Mouse (Mus musculus) urinary bladder, postnatal 25 days (tissue): ENCODE measurements around the gene Elovl5.

Experiments
- DNase-seq: peaks from one replicate; pipeline ENCODE4 v3.0.0; 2022; ENCODE audit warnings: low spot score

Gene Elovl5

DNA sequence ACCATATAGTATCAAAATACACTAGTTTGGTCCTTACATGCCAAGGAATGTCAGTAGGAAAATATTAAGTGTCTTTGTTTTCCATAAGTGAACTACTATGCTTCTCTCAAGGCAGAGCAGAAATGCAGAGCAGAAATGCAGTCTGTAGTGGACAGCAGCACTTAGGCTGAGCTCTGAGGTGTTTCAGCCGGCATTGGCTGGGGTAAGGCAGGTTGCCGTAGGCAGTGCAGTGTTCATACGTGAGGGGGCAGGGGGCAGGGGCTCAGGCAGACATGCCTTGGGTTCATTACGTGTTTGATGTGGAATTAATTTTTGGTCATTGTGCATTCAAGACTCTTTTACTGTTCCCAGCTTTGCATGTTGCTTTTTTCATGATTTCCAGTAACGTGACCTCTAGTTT, 12.1 kb downstream of the Elovl5 start:
- no peak for DNase-seq

DNA sequence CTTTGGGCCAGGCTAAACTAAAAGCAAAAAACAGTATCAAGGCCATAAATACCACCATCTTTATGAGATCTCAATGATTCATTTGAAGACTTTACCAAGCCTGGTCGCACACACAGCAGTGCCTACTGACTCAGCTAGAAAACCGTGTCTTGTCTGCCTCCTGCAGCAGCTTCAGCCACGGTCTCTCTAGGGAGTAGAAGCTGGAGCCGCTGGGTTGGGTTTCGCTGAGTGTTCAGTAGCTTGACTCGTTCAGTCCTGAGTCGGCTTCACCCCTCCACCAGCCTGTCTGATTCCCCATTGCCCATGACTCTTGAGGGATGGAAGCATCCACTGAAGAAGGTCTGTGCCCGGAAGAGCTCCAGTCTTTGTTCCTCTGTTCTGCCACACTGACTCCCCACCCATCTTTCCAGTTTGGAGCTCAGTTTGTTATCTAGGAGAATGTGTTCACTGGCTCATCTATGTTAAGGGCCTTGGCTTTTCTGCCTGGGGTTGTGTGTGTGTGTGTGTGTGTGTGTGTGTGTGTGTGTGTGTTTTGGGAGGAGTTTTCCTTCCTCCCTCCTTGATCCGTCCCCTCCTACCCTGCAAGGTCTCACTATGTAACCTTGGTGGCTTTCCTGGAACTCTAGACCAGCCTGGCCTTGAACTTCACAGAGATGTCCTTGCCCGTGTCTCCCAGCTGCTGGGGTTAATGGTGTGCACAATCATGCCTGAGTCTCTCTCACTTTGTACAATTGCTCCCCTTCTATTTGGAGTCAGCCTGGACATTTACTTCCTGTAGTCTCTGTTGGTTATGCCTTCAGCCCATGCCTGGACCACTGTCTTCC, 13.1 kb downstream of the Elovl5 start:
- DNase-seq: no peak

DNA sequence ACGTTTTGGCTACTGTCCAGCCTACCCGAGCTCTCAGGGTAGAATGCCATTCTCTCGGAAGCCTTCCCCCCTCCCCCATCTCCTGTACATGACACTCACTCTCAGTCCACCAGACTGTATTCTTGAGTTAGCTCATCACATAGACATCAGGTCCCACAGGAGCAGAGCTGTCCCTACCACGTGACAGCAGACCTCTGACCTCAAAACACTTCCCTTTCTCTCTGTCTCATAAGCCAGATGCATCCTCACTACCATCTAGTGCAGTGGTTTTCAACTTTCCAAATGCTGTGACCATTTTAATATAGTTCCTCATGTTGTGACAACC, 13.7 kb downstream of the Elovl5 start:
- DNase-seq: no peak

DNA sequence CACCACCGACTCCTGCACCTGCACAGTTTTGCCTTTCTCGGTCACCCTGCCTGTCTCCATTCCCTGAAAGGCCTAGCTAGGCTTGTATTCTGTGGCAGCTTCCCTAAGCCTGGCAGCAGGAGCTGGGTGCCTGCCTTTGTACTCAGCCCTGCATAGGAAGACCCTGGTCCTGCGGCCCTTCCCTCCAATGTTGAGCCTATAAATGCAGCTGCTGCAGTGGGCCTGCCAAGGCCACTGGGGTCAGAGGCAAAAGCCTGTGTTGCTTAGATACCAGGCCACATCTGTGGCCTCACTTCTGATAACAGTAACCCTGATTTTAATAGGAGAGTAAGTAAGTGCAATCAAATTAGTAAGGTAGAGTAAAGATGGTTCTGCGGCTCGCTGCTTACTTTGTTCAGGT, 14.6 kb downstream of the Elovl5 start:
- DNase-seq: no peak

DNA sequence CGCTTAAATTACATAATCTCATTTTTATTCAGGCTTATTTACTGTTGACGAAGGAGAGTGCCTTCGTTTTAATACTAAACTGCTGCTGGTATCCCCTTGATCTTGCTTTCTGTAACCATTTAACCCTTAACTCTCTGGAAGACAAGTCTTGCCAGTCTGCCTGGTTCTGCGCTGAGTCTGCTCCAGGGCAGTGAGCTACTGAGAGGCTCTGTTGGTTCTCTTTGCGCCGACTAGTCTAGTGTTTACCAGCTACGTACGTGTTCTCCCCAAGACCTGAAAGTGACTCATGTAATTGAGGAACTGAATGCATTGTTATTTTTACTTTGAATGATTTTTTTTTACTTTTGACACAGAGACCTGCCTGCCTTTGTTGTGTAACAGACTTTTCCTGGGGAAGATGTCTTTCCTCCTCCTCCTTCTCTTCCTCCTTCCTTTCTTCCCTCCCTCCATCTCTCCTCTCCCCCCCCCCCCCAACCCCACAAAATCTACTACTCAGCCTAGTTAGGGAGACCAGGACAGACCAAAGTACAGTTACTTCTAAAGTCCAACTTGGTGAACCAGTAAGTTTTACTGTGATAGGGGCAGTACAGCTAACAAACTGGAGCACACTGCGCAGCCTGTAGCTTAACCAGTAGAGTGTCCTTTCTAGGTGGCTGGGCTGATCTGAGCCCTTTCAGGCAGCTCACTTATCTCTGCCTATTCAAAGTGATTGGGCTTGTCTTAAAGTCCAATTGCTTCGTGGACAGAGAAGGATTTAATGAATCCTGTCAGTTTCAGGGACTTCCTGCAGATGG, 18.9 kb downstream of the Elovl5 start:
- DNase-seq: no peak

DNA sequence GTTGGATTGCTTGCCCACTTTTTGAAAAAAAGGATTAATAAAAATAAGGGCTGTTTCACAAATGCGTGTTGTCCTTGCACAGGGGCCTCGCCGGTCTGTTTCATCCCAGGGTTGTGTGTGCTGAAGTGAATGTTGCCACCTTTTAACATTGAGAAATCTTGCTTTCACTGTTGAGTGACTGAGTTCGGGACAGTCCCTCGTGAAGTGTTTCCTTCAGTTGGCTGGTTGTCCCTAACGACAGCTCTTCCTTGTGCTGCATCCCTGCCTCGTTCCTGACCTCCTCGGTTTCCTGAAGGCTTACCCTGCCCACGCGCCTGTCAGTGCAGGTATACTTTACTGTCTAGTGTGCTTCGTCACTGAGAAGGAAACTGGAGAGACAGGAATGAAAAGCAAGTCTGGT, 20.7 kb downstream of the Elovl5 start:
- DNase-seq: no peak

DNA sequence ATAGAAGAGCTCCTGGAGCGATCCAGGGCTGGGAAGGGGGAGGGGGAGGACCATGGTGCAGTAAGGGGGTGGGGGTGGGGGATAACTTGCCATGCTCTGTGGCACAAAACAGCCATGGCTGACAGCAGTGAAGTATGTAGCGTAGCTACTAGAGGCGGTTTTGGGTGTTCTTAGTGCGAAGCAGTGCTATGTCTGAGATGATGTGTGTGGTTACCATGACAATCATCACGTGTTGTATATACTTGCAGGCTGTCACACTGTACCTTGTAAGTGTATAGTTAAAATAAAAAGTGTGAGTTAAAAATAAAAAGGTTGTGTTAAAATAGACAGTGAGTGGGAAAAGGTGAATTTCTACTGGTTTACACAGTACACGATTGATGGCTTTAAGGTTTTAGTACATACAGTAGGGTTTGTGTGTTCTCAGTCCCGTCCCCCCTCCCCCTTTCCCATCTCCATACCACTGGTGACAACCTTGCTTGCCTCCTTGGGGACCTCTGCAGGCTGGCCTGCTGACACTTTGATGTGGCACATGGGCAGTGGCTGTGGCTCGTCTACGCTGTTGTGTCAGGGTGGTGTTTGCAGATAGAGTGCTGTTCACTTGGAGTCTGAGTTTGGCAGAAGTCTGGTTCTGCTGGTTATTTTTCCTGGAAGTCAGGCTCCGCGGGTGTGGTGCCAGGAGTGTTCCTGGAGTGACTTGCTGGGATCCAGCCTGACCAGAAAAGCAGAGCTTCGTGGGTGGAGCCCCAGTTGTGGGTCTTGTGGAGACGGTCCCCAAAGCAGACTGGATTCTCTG, 21.8 kb downstream of the Elovl5 start:
- peak; percentile 41 for DNase-seq

DNA sequence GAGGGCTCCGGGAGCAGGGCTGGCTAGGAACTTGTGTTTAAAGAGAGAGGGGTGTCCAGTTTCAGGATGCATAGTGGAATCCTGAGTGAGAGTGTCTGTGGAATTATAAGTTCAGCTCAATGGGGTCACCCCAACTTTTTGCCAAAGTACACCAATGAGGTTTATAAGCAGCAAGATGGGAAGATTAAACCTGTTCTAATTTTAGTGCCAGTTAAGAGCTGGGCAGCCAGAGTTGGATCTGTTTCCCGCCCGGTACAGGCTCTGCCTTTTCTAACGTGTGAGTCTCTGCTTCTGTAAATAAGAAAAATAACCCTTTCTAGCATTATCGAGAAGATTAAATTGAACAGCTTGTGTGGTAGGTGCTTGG, 22.4 kb downstream of the Elovl5 start:
- DNase-seq: no peak

DNA sequence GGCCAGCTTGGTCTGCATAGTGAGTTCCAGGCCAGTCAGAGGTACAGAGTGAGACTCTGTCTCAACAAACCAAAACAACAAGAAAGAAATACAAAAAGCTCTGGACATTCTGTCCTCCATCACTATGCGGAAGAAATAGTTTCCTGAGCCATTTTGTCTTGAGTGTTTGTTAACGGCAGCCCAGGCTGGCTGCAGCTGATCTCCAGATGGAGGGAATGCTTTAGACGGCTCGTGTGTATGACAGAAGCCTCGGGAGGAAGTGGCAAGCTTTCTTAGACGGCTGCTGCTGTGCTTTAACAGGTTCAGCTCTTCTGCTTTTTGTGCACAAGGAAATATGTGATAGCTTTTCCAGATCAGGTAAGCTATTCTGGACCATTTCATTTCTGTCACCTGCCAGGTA, 23.9 kb downstream of the Elovl5 start:
- no peak for DNase-seq

DNA sequence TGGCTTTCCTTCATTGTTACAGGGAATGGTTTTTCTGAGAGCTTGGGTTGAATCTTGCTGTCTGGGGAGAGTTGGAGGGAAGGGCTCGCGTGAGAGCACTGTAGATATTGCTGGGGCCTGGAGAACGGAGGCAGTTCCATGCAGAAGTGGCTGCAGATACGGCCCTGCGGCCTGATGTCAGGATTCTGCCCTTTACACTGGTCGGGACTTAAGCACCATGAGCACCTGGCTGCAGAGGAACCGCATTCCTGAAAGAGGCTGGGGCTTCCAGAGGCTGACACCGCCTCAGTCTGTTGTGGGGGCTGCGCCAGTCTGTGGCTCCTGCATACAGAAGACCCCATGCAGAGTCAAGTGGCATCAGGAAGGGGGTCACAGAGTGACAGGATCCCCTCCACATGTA, 24.7 kb downstream of the Elovl5 start:
- no peak for DNase-seq

DNA sequence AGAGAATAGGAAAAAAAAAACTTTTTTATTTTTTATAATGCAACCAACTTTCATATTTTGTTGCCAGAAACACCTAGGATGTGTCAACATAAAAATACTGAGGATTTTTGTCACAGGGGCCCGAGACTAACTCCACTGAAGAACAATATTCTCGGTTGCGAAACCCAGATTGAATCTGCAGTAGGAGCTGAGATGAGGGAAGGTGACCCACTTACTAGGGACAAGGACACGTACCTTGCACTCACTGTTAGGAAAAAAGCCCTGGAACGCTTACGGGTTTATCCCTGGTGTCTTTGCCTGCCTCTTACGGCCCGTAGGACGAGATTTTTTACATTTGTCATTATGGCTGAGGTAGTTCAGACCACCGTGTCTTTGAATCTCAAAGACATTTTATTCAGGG, 25.2 kb downstream of the Elovl5 start:
- no peak for DNase-seq

DNA sequence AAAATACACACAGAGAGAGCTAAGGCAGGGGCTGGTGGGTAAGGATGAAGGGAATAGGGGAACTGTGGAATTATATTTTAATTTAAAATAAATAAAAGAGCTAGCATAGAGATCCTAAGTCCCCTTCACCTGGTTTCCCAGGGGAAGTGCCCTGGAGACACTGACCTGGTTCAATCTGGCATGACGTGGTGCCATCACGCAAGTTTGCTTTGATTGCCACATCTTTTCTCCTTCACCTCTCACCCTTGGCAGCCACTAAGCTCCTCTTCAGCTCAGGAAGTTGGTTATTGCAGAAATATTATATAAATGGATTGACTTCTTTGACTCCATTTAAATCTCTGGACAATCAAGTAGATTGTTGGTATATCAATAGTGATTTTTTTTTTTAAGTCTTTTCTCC, 26.2 kb downstream of the Elovl5 start:
- no peak for DNase-seq

DNA sequence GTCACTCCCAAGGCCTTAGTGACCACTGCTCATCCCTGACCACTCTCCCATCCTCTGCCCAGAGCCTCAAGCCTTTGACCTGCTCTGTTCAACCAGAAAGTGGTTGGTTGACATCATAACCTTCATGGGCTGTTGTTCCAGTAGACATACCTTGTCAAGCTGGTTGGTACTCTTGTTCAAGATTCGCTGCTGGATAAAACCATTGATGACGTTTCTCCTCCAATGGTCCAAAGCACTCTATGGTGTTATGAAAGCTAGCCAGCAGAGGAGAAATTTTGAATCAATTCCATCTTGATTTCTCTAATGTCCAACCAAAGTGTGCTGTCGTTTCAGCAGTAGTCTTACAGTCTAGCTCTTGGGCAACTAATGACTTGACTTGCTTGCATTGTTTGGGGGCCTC, 27.0 kb downstream of the Elovl5 start:
- DNase-seq: no peak

DNA sequence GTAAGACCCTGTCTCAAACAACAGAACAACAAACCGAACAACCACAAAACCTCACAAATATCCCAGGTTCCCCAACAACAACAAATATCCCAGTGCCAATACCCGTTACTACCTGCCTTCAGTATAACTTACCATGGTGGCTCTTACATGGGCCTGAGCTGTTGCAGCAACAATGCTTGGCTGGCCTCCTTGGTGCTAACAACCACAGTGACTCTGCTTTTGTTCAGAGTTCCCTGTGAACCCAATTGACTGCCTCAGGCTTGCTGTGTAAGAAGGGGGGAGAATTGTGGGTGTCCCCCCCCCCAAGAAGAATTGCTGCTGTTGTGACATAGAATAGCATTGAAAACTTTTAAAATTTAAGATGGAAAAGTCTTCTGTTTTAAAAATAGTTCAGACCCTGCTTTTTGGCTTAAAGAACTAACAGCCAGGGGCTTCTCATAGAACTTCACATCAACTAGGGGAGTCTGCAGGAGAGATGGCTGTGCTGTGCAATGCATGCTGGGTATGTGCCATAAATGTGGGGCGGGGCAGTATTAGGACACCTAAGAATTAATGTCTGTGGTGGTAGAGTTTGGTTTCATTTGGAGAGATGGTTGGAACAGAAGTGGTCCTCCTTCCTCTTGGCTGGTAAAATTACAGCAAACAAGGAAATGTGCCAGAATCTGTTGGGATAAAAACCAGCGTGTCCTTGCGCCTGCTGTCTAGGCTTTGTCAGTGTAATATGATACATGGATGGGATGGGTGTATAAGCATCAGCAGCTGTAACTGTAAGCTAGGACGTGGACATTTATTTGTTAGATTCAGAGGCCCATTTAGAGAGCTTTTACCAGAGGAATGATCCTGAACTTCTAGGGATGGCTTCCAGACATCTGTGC, 28.9 kb downstream of the Elovl5 start:
- DNase-seq: no peak

DNA sequence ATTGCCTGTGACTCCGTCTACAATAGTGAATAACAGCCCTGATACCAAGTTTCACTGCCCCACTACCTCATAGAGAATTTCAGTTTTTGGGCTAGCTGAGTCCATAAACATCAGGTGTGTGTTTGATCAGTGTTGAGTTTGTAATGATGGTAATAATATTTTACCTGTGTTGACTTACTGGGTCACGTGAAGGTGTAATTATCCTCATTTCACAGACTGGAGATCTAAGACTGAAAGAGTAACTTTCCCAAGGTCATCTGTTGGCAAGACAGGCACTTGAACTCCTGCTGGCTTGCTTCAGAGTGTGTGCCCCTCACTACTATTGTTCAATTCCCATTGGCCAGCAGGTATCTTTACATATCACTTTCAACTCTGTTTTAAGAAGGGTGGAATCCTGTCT, 31.1 kb downstream of the Elovl5 start:
- DNase-seq: no peak

DNA sequence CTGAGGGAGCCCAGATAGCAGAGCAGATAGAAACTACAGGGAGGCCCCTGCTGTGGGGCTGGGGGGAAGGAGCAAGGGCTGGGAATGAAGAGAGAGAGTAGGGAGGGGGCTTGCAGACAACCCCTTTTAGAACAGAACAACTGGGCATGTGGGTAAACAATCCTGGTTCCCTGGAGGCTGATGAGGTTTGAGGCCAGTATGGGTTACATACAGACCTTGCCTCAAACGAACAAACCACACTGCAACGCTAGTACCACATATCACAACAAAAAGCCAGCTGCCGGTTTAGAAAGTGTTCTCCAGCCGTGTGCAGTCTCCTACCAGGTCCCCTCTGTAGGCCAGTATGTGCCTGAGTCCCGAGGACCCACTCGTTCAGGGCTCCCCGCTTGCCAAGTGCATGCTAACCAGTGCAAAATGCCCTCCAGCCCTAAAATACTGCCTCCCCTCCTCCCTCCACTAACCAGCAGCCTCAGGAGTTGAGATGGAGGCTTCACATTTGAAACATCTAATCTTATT, 32.6 kb downstream of the Elovl5 start:
- no peak for DNase-seq

DNA sequence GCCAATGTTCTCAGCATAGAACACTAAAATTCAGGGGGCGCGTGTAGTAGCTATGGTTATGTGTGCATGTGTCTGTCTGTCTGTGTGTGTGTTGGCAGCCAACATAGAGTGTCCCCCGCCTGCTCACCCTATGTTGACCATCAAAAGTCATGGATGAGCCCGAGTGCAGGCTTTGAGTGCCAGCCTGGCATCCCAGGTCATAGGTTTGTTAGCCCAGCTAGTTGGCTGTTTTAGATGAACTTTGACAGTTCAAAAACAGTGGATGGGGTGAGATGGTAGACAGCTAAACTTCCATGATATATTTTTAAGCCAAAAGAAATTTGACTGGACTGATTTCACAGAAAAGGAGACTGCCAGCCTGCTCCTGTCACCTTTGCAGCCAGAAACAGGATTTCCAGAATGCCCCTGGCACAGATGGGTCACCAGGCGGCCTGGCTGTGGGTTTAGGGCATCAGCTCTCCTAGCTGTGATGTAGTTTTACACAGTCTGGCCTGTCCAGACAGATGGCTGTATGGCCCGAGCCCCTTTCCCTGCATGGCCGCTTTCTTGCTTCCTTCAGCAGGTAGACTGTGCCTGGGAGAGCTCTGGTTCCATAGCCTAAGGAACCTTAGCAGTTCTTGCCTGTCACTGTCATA, 33.8 kb downstream of the Elovl5 start:
- DNase-seq: no peak

DNA sequence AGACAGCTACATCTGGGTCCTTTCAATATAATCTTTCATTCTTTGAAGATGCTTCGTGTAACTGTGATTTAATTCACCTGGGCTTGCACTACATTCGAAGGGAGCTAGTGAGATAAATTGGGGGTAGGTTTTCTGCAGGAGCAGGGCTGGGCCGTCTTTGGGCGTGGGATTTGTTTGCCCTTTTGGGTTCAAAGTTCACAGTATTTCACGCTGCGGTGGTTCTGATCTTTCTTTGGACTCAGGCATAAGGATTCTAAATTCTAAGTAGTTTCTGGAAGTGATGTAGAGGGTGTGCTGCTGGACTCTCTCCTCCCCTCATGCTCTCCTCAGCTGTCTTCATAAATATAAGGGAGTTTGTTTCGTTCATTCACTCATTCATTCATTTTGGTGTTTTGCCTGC, 34.8 kb downstream of the Elovl5 start:
- DNase-seq: no peak

DNA sequence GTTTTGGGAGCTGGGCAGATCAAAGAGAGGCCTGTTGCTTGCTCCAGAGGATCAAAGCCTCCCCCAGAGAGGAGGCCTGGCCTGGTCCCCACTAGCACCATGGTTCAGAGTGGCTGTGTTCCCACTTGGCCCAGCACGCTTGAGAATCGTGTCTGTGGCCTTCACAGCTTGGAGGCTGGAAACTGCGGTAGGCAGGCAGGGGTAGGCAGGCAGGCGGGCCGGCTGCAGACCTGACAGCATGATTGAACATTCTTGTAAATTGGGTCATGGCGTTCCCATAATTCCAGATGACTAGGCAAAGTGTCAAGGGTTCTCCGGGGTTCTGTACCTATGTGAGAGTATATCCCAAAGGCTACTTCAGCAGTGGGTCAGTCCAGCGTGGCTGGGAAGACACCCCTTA, 35.9 kb downstream of the Elovl5 start:
- no peak for DNase-seq

DNA sequence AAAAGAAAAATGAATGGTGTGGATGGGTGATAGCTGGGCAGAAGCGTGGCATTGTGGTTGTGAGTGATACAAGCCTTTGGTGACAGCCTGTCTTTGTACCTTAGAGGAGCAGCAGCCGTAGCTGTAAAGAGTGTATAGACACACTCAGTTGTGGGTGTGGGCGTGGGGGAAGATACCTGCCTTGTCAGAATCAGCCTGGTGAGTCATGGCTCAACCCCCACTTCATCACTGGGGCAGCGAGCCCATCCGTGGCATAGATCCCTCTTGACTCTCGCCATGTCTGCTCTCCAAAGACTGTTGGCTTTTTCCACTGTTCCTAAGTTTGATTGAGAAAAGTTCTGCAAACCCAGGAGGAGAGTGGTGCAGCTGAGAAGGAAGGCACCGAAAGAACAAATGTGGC, 37.3 kb downstream of the Elovl5 start:
- no peak for DNase-seq

DNA sequence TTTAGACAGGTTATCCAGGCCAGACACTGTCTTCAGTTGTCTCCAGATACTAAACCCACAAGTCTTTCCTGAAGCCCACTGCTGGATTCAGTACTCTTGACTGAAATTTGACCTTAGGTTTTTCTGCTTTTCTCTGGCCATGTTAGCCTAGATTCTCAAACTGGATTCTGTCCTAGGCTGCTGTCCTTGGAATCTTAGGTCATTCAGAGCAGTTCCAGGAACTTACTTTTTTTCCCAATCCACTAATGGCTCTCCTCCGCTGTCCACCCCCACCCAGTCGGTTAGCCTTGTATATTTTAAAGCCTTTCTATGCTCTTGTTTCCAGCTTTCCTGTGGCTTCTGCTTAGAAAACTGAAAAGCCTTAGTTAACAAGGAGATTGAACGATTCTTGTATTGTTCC, 37.8 kb downstream of the Elovl5 start:
- DNase-seq: no peak
